Mouse (Mus musculus): ENCODE results near the gene Ufc1. TPM values are rescaled to one million over a fixed set of nuclear protein-coding genes. Genes with fewer than 3 reads are reported as not detected.
A peak's percentile ranks its signal among the peaks of the same experiment; 100 is the strongest.

Gene Ufc1
- total and polyA plus RNA-seq, 3 experiments, result 71.4 to 115 (median 98.4) TPM

DNA sequence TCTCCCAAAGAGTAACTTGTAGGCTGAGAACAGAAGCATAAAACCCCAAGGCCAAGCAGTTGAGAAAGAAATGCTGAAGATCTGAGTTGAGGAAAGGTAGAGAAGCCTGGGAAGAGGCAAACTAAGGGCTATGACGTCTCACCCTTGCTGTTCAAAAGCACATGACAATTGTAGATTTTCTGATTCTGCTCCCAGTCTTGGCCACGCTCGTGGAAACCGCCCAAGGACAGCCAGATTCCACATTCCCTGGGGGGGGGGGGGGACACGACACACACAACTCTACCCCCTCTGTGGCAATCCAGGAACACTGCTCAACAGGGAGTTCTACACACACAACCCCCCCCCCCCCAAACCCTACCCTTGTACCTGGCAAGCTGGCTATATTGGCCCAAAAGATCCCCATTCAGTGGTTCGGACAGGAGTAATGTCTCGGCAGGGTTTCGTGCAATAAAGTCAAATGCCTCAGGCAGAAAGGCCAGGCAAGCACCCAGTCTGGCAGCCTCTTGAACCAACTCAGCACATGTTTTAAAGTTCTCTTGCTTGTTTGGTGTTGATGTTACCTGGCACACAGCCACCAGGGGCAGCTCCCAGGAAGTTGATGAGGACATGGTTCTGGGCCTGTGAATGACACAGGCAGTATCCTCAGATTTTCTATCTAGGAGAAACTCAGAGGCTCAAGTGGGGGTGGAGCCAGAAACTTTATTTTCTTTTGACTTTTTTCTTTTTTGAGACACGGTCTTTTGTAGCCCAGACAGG is 49.3 kb upstream of the Ufc1 start:
- dilution Hi-C loops (cut with MboI; ENCODE audit: extremely low pct_ligation_motif_present, extremely low pct_unique_long_range_greater_than_20kb, low sequenced_read_pairs), result no loop called here
- Histone ChIP-seq H3K9me3 (replicated peaks; ENCODE audit: low read length) (peaks cover 5% of the 10 kb centered on the region), H3K9ac (ENCODE audit: insufficient read depth, low read depth) (peak overlapping the region; percentile 81)

DNA sequence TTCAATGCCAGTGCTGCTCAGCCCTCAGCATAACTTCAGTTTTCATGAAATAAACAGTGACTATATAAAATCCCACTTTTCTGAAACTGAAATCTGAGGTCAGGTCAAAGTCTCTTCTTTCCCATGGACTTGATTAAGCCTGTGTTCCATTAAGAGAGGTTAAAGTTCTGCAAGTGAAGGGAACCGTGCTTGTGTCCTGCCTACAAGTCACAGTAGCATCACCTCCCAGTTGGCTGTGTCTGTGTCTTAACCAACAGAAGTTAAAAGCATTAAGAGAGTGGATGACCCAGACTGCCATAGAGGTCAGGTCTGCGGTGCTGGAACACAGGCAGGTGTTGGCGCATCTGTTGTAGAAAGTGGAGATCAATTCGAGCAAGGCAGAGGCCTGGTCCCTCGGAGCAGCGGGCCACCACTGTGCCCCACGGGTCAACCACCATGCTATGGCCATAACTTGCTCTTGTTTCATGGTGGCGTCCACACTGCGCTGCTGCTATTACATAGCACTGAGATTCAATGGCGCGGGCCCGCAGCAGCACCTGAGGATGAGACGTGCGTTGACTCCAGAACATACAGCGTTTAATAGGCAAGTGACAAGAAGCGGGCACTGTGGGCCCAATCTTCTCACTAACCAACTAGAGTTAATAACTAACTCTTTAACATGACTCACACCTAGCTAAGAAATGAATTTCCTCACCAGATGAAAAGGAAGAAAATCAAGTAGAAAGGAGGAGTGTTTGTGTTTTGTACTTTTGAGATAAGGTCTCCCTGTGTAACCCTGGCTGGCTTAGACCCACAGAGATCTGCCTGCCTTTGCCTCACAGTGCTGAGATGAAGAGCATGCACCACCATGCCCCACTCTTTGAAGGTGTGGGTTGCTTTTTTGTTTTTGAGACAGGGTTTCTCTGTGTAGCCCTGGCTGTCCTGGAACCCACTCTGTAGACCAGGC is 47.7 kb upstream of the Ufc1 start:
- H3K4me3 ChIP-seq (replicated peaks in 1 of 3; ENCODE audit: low read depth in 2 of 3, low read length in 2 of 3, poor library complexity in 1 of 3), result no peak overlapping the region
- peaks cover 4 to 21% of the 10 kb centered on the region in 2 experiments for H3K4me1 ChIP-seq (ENCODE audit: control insufficient read depth in 1 of 2, insufficient read depth in 2 of 2)
- H3K79me2 ChIP-seq (replicated peaks; ENCODE audit: control insufficient read depth, extremely low read depth, insufficient read depth, poor library complexity, severe bottlenecking), result peaks cover 24% of the 10 kb centered on the region
- H3K4me2 ChIP-seq (ENCODE audit: insufficient read depth, low read depth, poor library complexity, severe bottlenecking), result no peak overlapping the region
- H3K36me3 ChIP-seq (replicated peaks in 1 of 2; ENCODE audit: control insufficient read depth in 1 of 2, insufficient read depth in 1 of 2, low read length in 1 of 2), result peaks cover 45 to 69% of the 10 kb centered on the region in 2 experiments
- dilution Hi-C loops (cut with MboI; ENCODE audit: extremely low pct_ligation_motif_present, extremely low pct_unique_long_range_greater_than_20kb, low sequenced_read_pairs), result no loop called here
- no peak for DNase-seq (ENCODE audit: extremely low read depth)
- no peaks in the 10 kb centered on the region for H3K27me3 ChIP-seq (replicated peaks)
- in situ Hi-C loops (cut with MboI; ENCODE audit: low pct_ligation_motif_present, low pct_unique_long_range_greater_than_20kb, low sequenced_read_pairs), result no loop called here
- H3K9me3 ChIP-seq (replicated peaks; ENCODE audit: low read length), result peaks cover 5% of the 10 kb centered on the region
- no peak overlapping the region for H3K9ac ChIP-seq (ENCODE audit: insufficient read depth, low read depth)
- TF ChIP-seq USF1 (IDR thresholded peaks at IDR 0.05; ENCODE audit: low read depth, low read length) (no peak), IRF4 (IDR thresholded peaks at IDR 0.05; ENCODE audit: low read depth, low read length) (no peak), RAD21 (IDR thresholded peaks at IDR 0.05; ENCODE audit: low read depth, low read length) (no peak), MEF2A (IDR thresholded peaks at IDR 0.05; ENCODE audit: borderline replicate concordance, low read depth, low read length) (no peak), MYC (IDR thresholded peaks at IDR 0.05; ENCODE audit: low read depth, low read length) (no peak), SIN3A (IDR thresholded peaks at IDR 0.05; ENCODE audit: low read length) (no peak), UBTF (IDR thresholded peaks at IDR 0.05; ENCODE audit: low read depth, low read length) (no peak), CHD1 (IDR thresholded peaks at IDR 0.05; ENCODE audit: low read depth, low read length) (no peak)
- no peak overlapping the region for H3K27ac ChIP-seq (ENCODE audit: insufficient read depth, low read depth)

More for the DNA sequence above, 49.3 kb upstream of the Ufc1 start:
- peaks cover 31 to 67% of the 10 kb centered on the region in 2 experiments for H3K36me3 ChIP-seq (replicated peaks in 1 of 2; ENCODE audit: control insufficient read depth in 1 of 2, insufficient read depth in 1 of 2, low read length in 1 of 2)
- peak; percentile 35 for DNase-seq (ENCODE audit: extremely low read depth)
- H3K27ac ChIP-seq (ENCODE audit: insufficient read depth, low read depth), result no peak overlapping the region
- H3K4me2 ChIP-seq (ENCODE audit: insufficient read depth, low read depth, poor library complexity, severe bottlenecking), result peak overlapping the region; percentile 55
- H3K79me2 ChIP-seq (replicated peaks; ENCODE audit: control insufficient read depth, extremely low read depth, insufficient read depth, poor library complexity, severe bottlenecking), result peaks cover 33% of the 10 kb centered on the region
- in situ Hi-C loops (cut with MboI; ENCODE audit: low pct_ligation_motif_present, low pct_unique_long_range_greater_than_20kb, low sequenced_read_pairs), result no loop called here
- peak overlapping the region in 2 of 3 experiments; percentile 99 for H3K4me3 ChIP-seq (replicated peaks in 1 of 3; ENCODE audit: low read depth in 2 of 3, low read length in 2 of 3, poor library complexity in 1 of 3)
- peaks cover 4 to 37% of the 10 kb centered on the region in 2 experiments for H3K4me1 ChIP-seq (ENCODE audit: control insufficient read depth in 1 of 2, insufficient read depth in 2 of 2)
- no peaks in the 10 kb centered on the region for H3K27me3 ChIP-seq (replicated peaks)
- TF ChIP-seq ZMIZ1 (IDR thresholded peaks at IDR 0.05; ENCODE audit: low read depth, low read length) (0 out of 2 replicates have a peak, but pooled peaks have one; percentile 9), IRF4 (IDR thresholded peaks at IDR 0.05; ENCODE audit: low read depth, low read length) (no peak)
